10 mouse cellular contexts compared by ENCODE assay signal in genomic region chr1:136951946-136952531, GRCm38 (mm10). TPM values are rescaled to one million over a fixed set of nuclear protein-coding genes. Genes with fewer than 3 reads are reported as not detected.
DNase-seq lines count a peak whose midpoint lies in the region; ATAC-seq and TF ChIP-seq lines count a peak whose summit lies in the region.
"Had no signal": no experiment of that assay in that cellular context is flagged by ENCODE, and none has a peak within 500 bp of the region (broad histone marks: within the 10 kb centered on the region; RNA-seq: fewer than 3 reads in every experiment).

No protein-coding gene starts in this region.

- no peak for ATAC-seq in lung, embryonic 15.5 days (ENCODE audit: borderline replicate concordance, extremely low read depth, low FRiP score, low TSS enrichment)
- no peak for ATAC-seq in forebrain, embryonic 15.5 days (replicated peaks)
- ATAC-seq in limb, embryonic 14.5 days (ENCODE audit: low FRiP score, low read depth) = no peak

- peak overlapping the region; percentile 15; the same call in 1 of the 2 replicates for H3K9ac ChIP-seq in lung, embryonic 15.5 days
- H3K9ac ChIP-seq in forebrain, embryonic 15.5 days (replicated peaks) = no peak overlapping the region
- H3K9ac ChIP-seq in limb, embryonic 14.5 days (ENCODE audit: low read depth, low read length, severe bottlenecking) = no peak overlapping the region

- no peak for TF ChIP-seq CTCF in small intestine, adult 2 months (IDR thresholded peaks at IDR 0.05; ENCODE audit: extremely low read depth, insufficient read length, insufficient replicate concordance, low read depth, low read length)

- no peaks in the 10 kb centered on the region for H3K9me3 ChIP-seq in lung, embryonic 15.5 days
- no peaks in the 10 kb centered on the region for H3K9me3 ChIP-seq in forebrain, embryonic 15.5 days
- H3K9me3 ChIP-seq in limb, embryonic 14.5 days (ENCODE audit: control insufficient read depth, low read length) = no peaks in the 10 kb centered on the region

- H3K36me3 ChIP-seq in lung, embryonic 15.5 days = no peaks in the 10 kb centered on the region
- no peaks in the 10 kb centered on the region for H3K36me3 ChIP-seq in forebrain, embryonic 15.5 days
- H3K36me3 ChIP-seq in limb, embryonic 14.5 days (ENCODE audit: control insufficient read depth, insufficient read depth, low read length) = no peaks in the 10 kb centered on the region
- no peaks in the 10 kb centered on the region for H3K36me3 ChIP-seq in small intestine, adult 2 months (ENCODE audit: control insufficient read depth, insufficient read depth, low read length)

- DNase-seq in lung, postnatal 10 days = no peak
- DNase-seq in limb, embryonic 14.5 days (ENCODE audit: low spot score) = no peak
- DNase-seq in adrenal gland, adult 2 months = no peak
- DNase-seq in layer of hippocampus, adult 9-11 months = no peak
- DNase-seq in ovary, postnatal 14 days (ENCODE audit: low spot score) = no peak

- H3K27ac ChIP-seq in lung, embryonic 15.5 days = no peak overlapping the region
- no peak overlapping the region for H3K27ac ChIP-seq in forebrain, embryonic 15.5 days (replicated peaks)
- H3K27ac ChIP-seq in limb, embryonic 14.5 days (replicated peaks; ENCODE audit: low read depth, low read length) = no peak overlapping the region
- H3K27ac ChIP-seq in small intestine, adult 2 months (ENCODE audit: insufficient read depth, low read depth, low read length) = no peak overlapping the region

- H3K4me3 ChIP-seq in lung, embryonic 15.5 days = peak overlapping the region; percentile 29
- H3K4me3 ChIP-seq in forebrain, embryonic 15.5 days = peak overlapping the region; percentile 19; the same call in 1 of the 2 replicates
- peak overlapping the region; percentile 33 for H3K4me3 ChIP-seq in limb, embryonic 14.5 days (replicated peaks; ENCODE audit: low read length)
- peak overlapping the region; percentile 64 for H3K4me3 ChIP-seq in small intestine, adult 2 months (ENCODE audit: low read depth, low read length)

- no peak for TF ChIP-seq POLR2A in limb, embryonic 14.5 days (IDR thresholded peaks at IDR 0.05; ENCODE audit: borderline replicate concordance, extremely low read depth, insufficient read depth, insufficient read length)
- TF ChIP-seq POLR2A in small intestine, adult 2 months (IDR thresholded peaks at IDR 0.05; ENCODE audit: low read depth, low read length) = no peak

- WGBS in lung, embryonic 15.5 days = 2% methylated on average over 21 of the region's 21 CpGs
- WGBS in forebrain, embryonic 15.5 days = 3% methylated on average over 20 of the region's 21 CpGs
- 2% methylated on average over 21 of the region's 21 CpGs for WGBS in limb, embryonic 14.5 days
- 41% methylated on average over 21 of the region's 21 CpGs for WGBS in small intestine, adult 2 months

- peak overlapping the region; percentile 62 for H3K4me2 ChIP-seq in lung, embryonic 15.5 days
- peak overlapping the region; percentile 35; the same call in 1 of the 2 replicates for H3K4me2 ChIP-seq in forebrain, embryonic 15.5 days (replicated peaks)
- H3K4me2 ChIP-seq in limb, embryonic 14.5 days (replicated peaks; ENCODE audit: low read depth, low read length, severe bottlenecking) = peak overlapping the region; percentile 63; the same call in 1 of the 2 replicates

- peaks cover 34% of the 10 kb centered on the region for H3K4me1 ChIP-seq in lung, embryonic 15.5 days
- peaks cover 34% of the 10 kb centered on the region for H3K4me1 ChIP-seq in forebrain, embryonic 15.5 days
- peaks cover 21% of the 10 kb centered on the region for H3K4me1 ChIP-seq in limb, embryonic 14.5 days (ENCODE audit: control insufficient read depth, insufficient read depth, low read length)
- H3K4me1 ChIP-seq in small intestine, adult 2 months (ENCODE audit: control insufficient read depth, insufficient read depth, insufficient read length, low read length) = peaks cover 11% of the 10 kb centered on the region

- H3K27me3 ChIP-seq in lung, embryonic 15.5 days = peaks cover 95% of the 10 kb centered on the region
- peaks cover 91% of the 10 kb centered on the region for H3K27me3 ChIP-seq in forebrain, embryonic 15.5 days
- H3K27me3 ChIP-seq in limb, embryonic 14.5 days (ENCODE audit: control insufficient read depth, insufficient read depth, low read length) = peaks cover 87% of the 10 kb centered on the region
- peaks cover 13% of the 10 kb centered on the region for H3K27me3 ChIP-seq in small intestine, adult 2 months (ENCODE audit: control insufficient read depth, insufficient read depth, low read length)

RNA-seq across cellular contexts. Expression of gene Nr5a2, which starts 8.2 kb away (rescaled TPM):
- 2.0 and 2.4 TPM in 2 replicates for polyA plus RNA-seq in lung, embryonic 15.5 days (2015; fragmentation: Nextera tagmentation; extraction: Ambion mirVana)
- polyA plus RNA-seq in forebrain, embryonic 15.5 days (2015; fragmentation: Nextera tagmentation; extraction: Ambion mirVana) = 0.17 and 0.42 TPM in 2 replicates
- polyA plus RNA-seq in limb, embryonic 14.5 days (2012; rRNA removed) = 1.0 and 1.1 TPM in 2 replicates
- 0.70 and 1.1 TPM in 2 replicates for polyA plus RNA-seq in limb, embryonic 14.5 days (2014; fragmentation: Nextera tagmentation; extraction: Ambion mirVana)
- polyA plus RNA-seq in small intestine, adult 2 months (2012; rRNA removed) = 4.7 and 9.4 TPM in 2 replicates
- total RNA-seq in adrenal gland, adult 2 months (2021) = 1 to 10 TPM; 1.3 to 1.7 TPM
- 0.69 and 1.2 TPM in 2 replicates for polyA plus RNA-seq in adrenal gland, adult 2 months (2012; rRNA removed)
- total RNA-seq: common myeloid progenitor, adult 5-6 weeks; layer of hippocampus, adult 8-10 months had no signal
